Mouse (Mus musculus): ENCODE results near the gene Adarb1.

GRCm38 (mm10) chr10:77360486-77360885, 57.6 kb downstream of the Adarb1 start:
- TF ChIP-seq POLR2A (IDR thresholded peaks at IDR 0.05; ENCODE audit: low read depth, low read length) (no peak), CTCF (conservative IDR thresholded peaks at IDR 0.05; ENCODE audit: insufficient read depth, insufficient read length, low read depth, low read length) (no peak)
